Mouse (Mus musculus): ENCODE measurements around the gene Hus1. TPM values are rescaled to one million over a fixed set of nuclear protein-coding genes. Genes with fewer than 3 reads are reported as not detected.

Gene Hus1
- polyA plus RNA-seq, 1 experiment from 2014 or later: 14.7 TPM

GRCm38 (mm10) chr11:9048703-9049060 lies 37.7 kb upstream of the Hus1 start, which contains the start of gene Sun3:
Gene Sun3, minus strand, starts transcription at chr11:9048991.
- Histone ChIP-seq H3K4me3 (replicated peaks; ENCODE audit: low read depth, low read length) (peak within 1 kb of the TSS; percentile 47), H3K36me3 (ENCODE audit: insufficient read depth, low read length) (no peaks in the 10 kb centered on the region), H3K4me1 (replicated peaks; ENCODE audit: insufficient read depth, low read length) (0 out of 2 replicates have a peak, but pooled peaks cover 4% of the 10 kb centered on the region), H3K9ac (ENCODE audit: low read depth, low read length) (peak within 1 kb of the TSS; percentile 35; the same call in 1 of the 2 replicates), H3K27me3 (ENCODE audit: insufficient read depth, low read length) (no peaks in the 10 kb centered on the region), H3K4me2 (ENCODE audit: low read length) (peak within 1 kb of the TSS; percentile 92), H3K9me3 (replicated peaks; ENCODE audit: low read length) (no peaks in the 10 kb centered on the region), H3K27ac (peak within 1 kb of the TSS; percentile 57; the same call in 1 of the 2 replicates)
- ATAC-seq (replicated peaks; ENCODE audit: low FRiP score, low read depth) (no peak; the same call in 1 of the 2 replicates), DNase-seq (ENCODE audit: low spot score) (peak; percentile 6)
- 1% methylated on average over 18 of the region's 18 CpGs for WGBS
- TF ChIP-seq CTCF (IDR thresholded peaks at IDR 0.05; ENCODE audit: low read depth): no peak

- peak within 1 kb of the TSS; percentile 47 for H3K4me3 ChIP-seq (replicated peaks; ENCODE audit: low read depth, low read length)
- peak; percentile 100 for ATAC-seq (replicated peaks; ENCODE audit: low FRiP score, low read depth)
- peak within 1 kb of the TSS; percentile 35; the same call in 1 of the 2 replicates for H3K9ac ChIP-seq (ENCODE audit: low read depth, low read length)
- H3K36me3 ChIP-seq (ENCODE audit: insufficient read depth, low read length): no peaks in the 10 kb centered on the region
- peak; percentile 96 for DNase-seq (ENCODE audit: low spot score)
- H3K4me2 ChIP-seq (ENCODE audit: low read length): peak within 1 kb of the TSS; percentile 92
- H3K9me3 ChIP-seq (replicated peaks; ENCODE audit: low read length): no peaks in the 10 kb centered on the region
- no peaks in the 10 kb centered on the region for H3K27me3 ChIP-seq (ENCODE audit: insufficient read depth, low read length)
- TF ChIP-seq CTCF (IDR thresholded peaks at IDR 0.05; ENCODE audit: low read depth): no peak
- peak within 1 kb of the TSS; percentile 57; the same call in 1 of the 2 replicates for H3K27ac ChIP-seq
- WGBS: 3% methylated on average over 21 of the region's 21 CpGs
- 0 out of 2 replicates have a peak, but pooled peaks cover 4% of the 10 kb centered on the region for H3K4me1 ChIP-seq (replicated peaks; ENCODE audit: insufficient read depth, low read length)
These were observed 37.2 kb upstream of the Hus1 start, which contains the start of gene Gm11992 for GRCm38 (mm10) chr11:9048011-9048702. Gene Gm11992, plus strand, starts transcription at chr11:9048594.

GRCm38 (mm10) chr11:9047044-9047443 lies 36.1 kb upstream of the Hus1 start:
- DNase-seq (ENCODE audit: low spot score) (peak; percentile 15), ATAC-seq (replicated peaks; ENCODE audit: low FRiP score, low read depth) (no peak)
- Histone ChIP-seq H3K27me3 (ENCODE audit: insufficient read depth, low read length) (no peaks in the 10 kb centered on the region), H3K27ac (no peak overlapping the region), H3K4me2 (ENCODE audit: low read length) (no peak overlapping the region), H3K9me3 (replicated peaks; ENCODE audit: low read length) (no peaks in the 10 kb centered on the region), H3K4me1 (replicated peaks; ENCODE audit: insufficient read depth, low read length) (0 out of 2 replicates have a peak, but pooled peaks cover 4% of the 10 kb centered on the region), H3K4me3 (replicated peaks; ENCODE audit: low read depth, low read length) (no peak overlapping the region), H3K36me3 (ENCODE audit: insufficient read depth, low read length) (no peaks in the 10 kb centered on the region), H3K9ac (ENCODE audit: low read depth, low read length) (no peak overlapping the region)
- TF ChIP-seq CTCF (IDR thresholded peaks at IDR 0.05; ENCODE audit: low read depth): no peak
- 67% methylated on average over 5 of the region's 5 CpGs for WGBS

- Histone ChIP-seq H3K36me3 (ENCODE audit: insufficient read depth, low read length) (no peaks in the 10 kb centered on the region), H3K4me3 (replicated peaks; ENCODE audit: low read depth, low read length) (no peak overlapping the region), H3K4me2 (ENCODE audit: low read length) (no peak overlapping the region), H3K27ac (no peak overlapping the region), H3K9me3 (replicated peaks; ENCODE audit: low read length) (no peaks in the 10 kb centered on the region), H3K4me1 (replicated peaks; ENCODE audit: insufficient read depth, low read length) (0 out of 2 replicates have a peak, but pooled peaks cover 4% of the 10 kb centered on the region), H3K27me3 (ENCODE audit: insufficient read depth, low read length) (no peaks in the 10 kb centered on the region), H3K9ac (ENCODE audit: low read depth, low read length) (no peak overlapping the region)
- DNase-seq (ENCODE audit: low spot score) (no peak), ATAC-seq (replicated peaks; ENCODE audit: low FRiP score, low read depth) (no peak)
- WGBS: 84% methylated on average over 2 of the region's 2 CpGs
- no peak for TF ChIP-seq CTCF (IDR thresholded peaks at IDR 0.05; ENCODE audit: low read depth)
These were observed 35.6 kb upstream of the Hus1 start for GRCm38 (mm10) chr11:9046546-9046945.

- no peak for ATAC-seq (replicated peaks; ENCODE audit: low FRiP score, low read depth)
These were observed 20.5 kb upstream of the Hus1 start for GRCm38 (mm10) chr11:9031530-9031929.

GRCm38 (mm10) chr11:9025211-9025610 lies 14.2 kb upstream of the Hus1 start:
- Histone ChIP-seq H3K9me3 (replicated peaks; ENCODE audit: low read length) (no peaks in the 10 kb centered on the region), H3K27ac (no peak overlapping the region), H3K27me3 (ENCODE audit: insufficient read depth, low read length) (no peaks in the 10 kb centered on the region), H3K4me2 (ENCODE audit: low read length) (no peak overlapping the region), H3K4me1 (replicated peaks; ENCODE audit: insufficient read depth, low read length) (no peaks in the 10 kb centered on the region), H3K9ac (ENCODE audit: low read depth, low read length) (no peak overlapping the region), H3K4me3 (replicated peaks; ENCODE audit: low read depth, low read length) (no peak overlapping the region), H3K36me3 (ENCODE audit: insufficient read depth, low read length) (no peaks in the 10 kb centered on the region)
- WGBS: 60% methylated on average over 3 of the region's 3 CpGs
- DNase-seq (ENCODE audit: low spot score) (no peak), ATAC-seq (replicated peaks; ENCODE audit: low FRiP score, low read depth) (no peak)
- TF ChIP-seq CTCF (IDR thresholded peaks at IDR 0.05; ENCODE audit: low read depth): no peak

More at GRCm38 (mm10) chr11:9031530-9031929, 20.5 kb upstream of the Hus1 start:
- Histone ChIP-seq H3K4me3 (replicated peaks; ENCODE audit: low read depth, low read length) (no peak overlapping the region), H3K4me1 (replicated peaks; ENCODE audit: insufficient read depth, low read length) (no peaks in the 10 kb centered on the region), H3K36me3 (ENCODE audit: insufficient read depth, low read length) (no peaks in the 10 kb centered on the region), H3K4me2 (ENCODE audit: low read length) (no peak overlapping the region), H3K27me3 (ENCODE audit: insufficient read depth, low read length) (no peaks in the 10 kb centered on the region), H3K9ac (ENCODE audit: low read depth, low read length) (no peak overlapping the region), H3K9me3 (replicated peaks; ENCODE audit: low read length) (no peaks in the 10 kb centered on the region), H3K27ac (no peak overlapping the region)
- no peak for DNase-seq (ENCODE audit: low spot score)
- 83% methylated on average over 2 of the region's 2 CpGs for WGBS
- no peak for TF ChIP-seq CTCF (IDR thresholded peaks at IDR 0.05; ENCODE audit: low read depth)
